Mouse (Mus musculus): ENCODE measurements around the gene Myo16. TPM values are rescaled to one million over a fixed set of nuclear protein-coding genes. Genes with fewer than 3 reads are reported as not detected.

Myo16 gene
- polyA plus RNA-seq, 1 experiment from 2014 or later: 0.67 TPM

GRCm38 (mm10) chr8:10681926-10682325 is 528.2 kb downstream of the Myo16 start:
- Histone ChIP-seq H3K27ac (no peak overlapping the region), H3K9ac (no peak overlapping the region)

GRCm38 (mm10) chr8:10683088-10683487 is 529.4 kb downstream of the Myo16 start:
- no peak overlapping the region for H3K9ac ChIP-seq
- H3K4me3 ChIP-seq: no peak overlapping the region
- 71% methylated on average over 8 of the region's 8 CpGs for WGBS

More at GRCm38 (mm10) chr8:10681926-10682325, 528.2 kb downstream of the Myo16 start:
- no peaks in the 10 kb centered on the region for H3K36me3 ChIP-seq
- no peak overlapping the region for H3K4me3 ChIP-seq
- H3K9me3 ChIP-seq: no peaks in the 10 kb centered on the region
- H3K4me2 ChIP-seq: no peak overlapping the region
- H3K4me1 ChIP-seq: no peaks in the 10 kb centered on the region
- H3K27me3 ChIP-seq: no peaks in the 10 kb centered on the region
- 60% methylated on average over 7 of the region's 7 CpGs for WGBS
- no peak for ATAC-seq (ENCODE audit: borderline replicate concordance, extremely low read depth, low FRiP score, low TSS enrichment)

More at GRCm38 (mm10) chr8:10683088-10683487, 529.4 kb downstream of the Myo16 start:
- no peaks in the 10 kb centered on the region for H3K9me3 ChIP-seq
- H3K4me1 ChIP-seq: no peaks in the 10 kb centered on the region
- no peak overlapping the region for H3K4me2 ChIP-seq
- no peaks in the 10 kb centered on the region for H3K27me3 ChIP-seq
- H3K36me3 ChIP-seq: no peaks in the 10 kb centered on the region
- H3K27ac ChIP-seq: no peak overlapping the region
- ATAC-seq (ENCODE audit: borderline replicate concordance, extremely low read depth, low FRiP score, low TSS enrichment): no peak

Other genes with a start within 250 kb of the Myo16 start
- gene Lig4, start 176.2 kb upstream of the Myo16 start, polyA plus RNA-seq (2015; fragmentation: Nextera tagmentation; extraction: Ambion mirVana): 4.9 and 5.0 TPM in 2 replicates
- gene Abhd13, start 176.2 kb upstream of the Myo16 start, polyA plus RNA-seq (2015; fragmentation: Nextera tagmentation; extraction: Ambion mirVana): 15.9 and 17.1 TPM in 2 replicates
- gene Tnfsf13b, start 147.4 kb upstream of the Myo16 start, polyA plus RNA-seq (2015; fragmentation: Nextera tagmentation; extraction: Ambion mirVana): 1.6 and 1.7 TPM in 2 replicates

Data from lung, embryonic 15.5 days (tissue).